Mouse (Mus musculus) liver, adult 2 months (tissue): ENCODE results near the gene Cryzl2.

ENCODE experiments used
- CTCF ChIP-seq: fragments of 200-500 bp; IDR thresholded peaks from 2 replicates; pipeline ENCODE4 v1.5.1; 2011; ENCODE audit warnings: low read depth, low read length, control low read depth
- POLR2A ChIP-seq: fragments of 200-500 bp; IDR thresholded peaks from 2 replicates; pipeline ENCODE4 v1.6.1; 2011; ENCODE audit warnings: low read length, control low read depth; ENCODE audit not compliant: insufficient read depth; ENCODE audit errors: extremely low read depth

DNA sequence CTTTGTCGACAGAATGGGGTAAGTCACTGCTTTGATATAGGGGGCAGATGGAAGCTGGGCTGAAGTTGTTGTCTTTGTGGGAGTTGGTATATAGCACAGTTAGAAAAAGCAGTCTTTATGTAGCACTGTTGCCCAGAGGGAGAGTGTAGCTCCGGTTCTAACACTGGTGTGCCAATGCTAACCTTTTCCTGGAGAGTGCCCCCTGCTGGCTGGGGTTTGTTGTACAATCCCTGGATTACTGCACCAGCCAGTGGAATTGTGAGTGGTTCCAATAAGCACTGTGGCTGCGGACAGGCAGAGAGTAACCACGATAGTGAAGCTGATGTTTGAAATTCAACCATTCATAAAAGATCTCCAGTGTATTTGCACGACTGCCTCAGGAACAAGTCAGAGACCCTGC lies 79.3 kb downstream of the Cryzl2 start:
- peak; percentile 61 for TF ChIP-seq CTCF
- TF ChIP-seq POLR2A, result no peak
